Mouse (Mus musculus) G1E-ER4 (cell line): ENCODE results near the gene 2210016F16Rik. TPM values are rescaled to one million over a fixed set of nuclear protein-coding genes. Genes with fewer than 3 reads are reported as not detected.
"Not testable (repeated sequence)": the region's sequence is repeated elsewhere in the genome, so short reads cannot be mapped to it uniquely, and the experiment has no call there.

Experiments used
- GATA1 ChIP-seq: IDR thresholded peaks from one replicate; pipeline ENCODE4 v1.8.0; 2012; ENCODE audit warnings: low read length, inconsistent platforms
- polyA plus RNA-seq: library from polyadenylated mRNA; stranded (reverse); fragments of >175 nt; gene quantifications from 2 replicates; pipeline ENCODE4 v1.2.3, GENCODE M21; 2012

Gene 2210016F16Rik
- 22.3 and 25.7 TPM in 2 replicates for polyA plus RNA-seq

DNA sequence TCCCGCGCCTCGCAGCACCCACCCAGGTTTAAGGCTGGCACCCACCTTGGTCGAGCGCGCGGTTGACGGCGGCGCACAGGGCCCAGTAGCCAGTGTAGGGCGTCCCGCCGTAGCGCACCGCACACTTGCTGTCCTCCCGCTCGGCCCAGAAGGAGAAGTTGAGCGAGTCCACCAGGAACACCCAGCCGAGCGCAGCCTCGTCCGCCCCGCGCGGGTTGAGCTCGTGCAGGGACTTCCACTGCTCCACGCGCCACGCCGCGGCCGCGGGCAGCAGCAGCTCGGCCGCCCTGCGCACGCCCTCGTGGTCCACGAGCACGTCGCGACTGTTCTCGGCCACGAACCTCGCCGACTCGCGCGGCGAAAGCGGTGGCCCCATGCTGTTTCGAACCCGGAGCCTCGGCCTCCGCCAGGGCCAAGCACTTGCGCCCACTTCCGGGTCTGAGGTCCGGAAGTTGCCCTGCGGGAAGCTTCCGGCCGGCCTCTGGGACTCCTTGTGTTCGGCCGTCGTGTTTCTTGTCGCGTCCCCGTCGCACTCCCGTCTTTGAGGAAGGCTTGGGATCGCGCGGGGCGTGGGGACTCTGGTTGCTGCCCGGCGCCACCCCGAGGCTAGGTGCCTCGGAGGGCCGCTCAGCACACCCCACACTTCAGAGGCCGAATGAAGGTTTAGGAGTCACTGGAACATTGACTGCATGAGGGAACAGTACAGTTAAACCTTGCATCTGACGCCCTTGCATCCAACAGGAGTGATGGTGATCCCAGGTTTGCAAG, at the start of gene 2210016F16Rik:
Gene 2210016F16Rik (minus strand): TSS at position 447 of the 768 bp plus-strand sequence.
- TF ChIP-seq GATA1: no peak

DNA sequence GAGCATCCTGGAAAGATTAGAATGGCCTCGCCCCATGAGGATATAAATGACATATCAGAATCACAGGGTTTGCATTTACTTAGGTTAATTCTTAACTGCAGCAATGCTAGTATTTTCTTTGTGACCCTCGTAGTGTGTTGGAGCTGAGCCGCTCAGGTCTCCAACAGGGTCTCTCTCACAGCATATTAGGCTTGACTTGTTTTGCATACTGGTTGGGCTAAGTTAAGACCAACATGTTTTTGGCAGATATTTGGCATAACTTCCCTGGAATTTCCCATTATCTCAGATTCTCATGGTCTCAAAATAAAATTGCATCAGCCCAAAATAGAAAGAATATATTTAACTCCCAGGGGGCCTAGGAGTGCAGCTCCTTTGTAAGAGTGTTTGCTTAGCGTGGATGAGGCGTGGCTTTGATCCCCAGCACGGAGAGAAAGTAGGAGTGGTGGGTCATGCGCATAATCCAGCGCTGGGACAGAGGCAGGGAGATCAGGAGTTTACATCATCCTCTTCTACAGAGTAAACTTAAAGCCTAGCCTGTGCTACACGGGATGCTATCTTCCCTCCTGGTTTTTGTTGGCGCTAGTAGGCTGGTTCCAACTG, 38.1 kb upstream of the 2210016F16Rik start:
- no peak for TF ChIP-seq GATA1

DNA sequence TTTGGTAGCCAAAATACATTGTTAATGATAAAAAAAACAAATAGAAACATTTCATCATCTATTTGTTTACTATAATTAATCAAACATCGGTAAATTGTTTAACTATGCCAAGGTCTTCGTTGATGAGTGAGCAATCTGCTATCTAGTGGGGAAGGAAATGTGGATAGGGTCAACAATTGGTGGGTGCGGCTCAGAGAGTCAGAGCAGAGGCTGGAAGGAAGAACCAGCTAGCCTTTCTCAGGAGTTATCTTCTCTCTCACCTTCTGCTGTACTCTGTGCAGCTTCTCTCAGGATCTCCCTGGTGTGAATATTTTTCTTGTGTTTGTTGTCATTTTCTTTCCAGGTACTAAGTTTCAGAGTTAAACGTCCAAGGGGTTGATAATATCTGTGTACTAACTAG, 37.2 kb upstream of the 2210016F16Rik start:
- no peak for TF ChIP-seq GATA1

GRCm38 (mm10) chr13:58421026-58421425, 36.0 kb upstream of the 2210016F16Rik start:
- TF ChIP-seq GATA1: no peak

DNA sequence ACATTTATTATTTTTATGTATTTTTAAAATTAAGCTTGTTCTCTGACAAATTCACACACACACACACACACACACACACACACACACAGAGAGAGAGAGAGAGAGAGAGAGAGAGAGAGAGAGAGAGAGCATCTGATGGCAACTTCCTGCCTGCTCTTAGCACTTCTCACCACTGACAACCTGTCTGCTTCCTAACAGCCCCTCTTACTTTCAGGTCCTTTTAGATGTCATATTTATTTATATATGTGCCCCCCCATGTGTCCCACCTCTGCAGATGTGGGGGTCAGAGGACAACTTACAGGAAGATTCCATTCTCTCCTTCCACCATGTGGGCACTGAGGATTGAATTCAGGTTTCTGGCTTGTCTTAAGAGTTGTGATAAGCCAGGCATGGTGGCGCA, 34.2 kb upstream of the 2210016F16Rik start:
- no peak for TF ChIP-seq GATA1

GRCm38 (mm10) chr13:58418656-58419055, 33.6 kb upstream of the 2210016F16Rik start:
- no peak for TF ChIP-seq GATA1

DNA sequence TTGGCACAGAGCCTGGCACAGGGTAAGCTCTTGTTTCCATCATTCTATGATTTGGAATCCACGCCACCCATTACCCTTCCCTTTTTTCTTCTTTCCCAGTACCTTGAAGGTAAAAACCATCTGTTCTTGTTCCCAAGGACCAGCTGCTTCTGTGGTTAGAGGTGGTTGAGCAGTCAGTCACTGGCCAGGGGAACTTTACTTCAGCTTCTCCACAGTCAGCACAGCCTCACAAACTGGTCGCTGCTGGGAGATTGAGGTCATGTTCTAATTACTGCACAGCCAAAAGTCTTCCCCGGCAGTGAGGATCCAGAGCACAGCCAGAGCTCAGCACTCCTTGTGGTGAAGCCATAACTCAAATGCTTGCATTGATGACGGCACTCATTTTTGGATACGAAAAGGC, 30.8 kb upstream of the 2210016F16Rik start:
- TF ChIP-seq GATA1: no peak

GRCm38 (mm10) chr13:58415374-58415773, 30.3 kb upstream of the 2210016F16Rik start:
- no peak for TF ChIP-seq GATA1

GRCm38 (mm10) chr13:58411073-58411472, 26.0 kb upstream of the 2210016F16Rik start:
- no peak for TF ChIP-seq GATA1

DNA sequence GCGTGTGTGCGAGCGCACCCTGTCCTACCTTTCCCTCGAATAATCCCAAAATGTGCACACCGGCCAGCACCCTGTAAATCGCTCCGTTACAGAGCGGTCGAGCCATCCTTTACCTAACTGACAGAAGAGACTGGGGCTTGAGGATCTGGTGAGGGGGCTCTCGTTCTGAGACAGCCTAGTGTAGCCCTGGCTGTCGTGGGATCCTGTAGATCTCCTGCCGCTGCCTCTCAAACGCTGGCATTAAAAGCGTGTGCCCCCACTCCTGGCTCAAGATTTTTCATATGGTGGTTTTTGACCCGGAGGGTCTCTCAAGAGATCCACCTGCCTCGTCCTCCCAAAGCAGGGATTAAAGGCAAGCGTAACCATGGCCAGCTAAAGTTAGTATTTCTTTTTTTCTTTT, 18.2 kb upstream of the 2210016F16Rik start, which contains the start of gene Hnrnpk:
Gene Hnrnpk (minus strand): TSS at position 101 of the 400 bp plus-strand sequence.
- TF ChIP-seq GATA1: not testable (repeated sequence)

- TF ChIP-seq GATA1: no peak
These were observed 17.7 kb upstream of the 2210016F16Rik start for GRCm38 (mm10) chr13:58402744-58403110.

GRCm38 (mm10) chr13:58402003-58402743, 17.1 kb upstream of the 2210016F16Rik start, which contains the start of gene Rmi1:
Rmi1 (plus strand) TSS chr13:58402248.
- TF ChIP-seq GATA1: no peak

- no peak for TF ChIP-seq GATA1
These were observed 16.3 kb upstream of the 2210016F16Rik start for GRCm38 (mm10) chr13:58401135-58402002.

DNA sequence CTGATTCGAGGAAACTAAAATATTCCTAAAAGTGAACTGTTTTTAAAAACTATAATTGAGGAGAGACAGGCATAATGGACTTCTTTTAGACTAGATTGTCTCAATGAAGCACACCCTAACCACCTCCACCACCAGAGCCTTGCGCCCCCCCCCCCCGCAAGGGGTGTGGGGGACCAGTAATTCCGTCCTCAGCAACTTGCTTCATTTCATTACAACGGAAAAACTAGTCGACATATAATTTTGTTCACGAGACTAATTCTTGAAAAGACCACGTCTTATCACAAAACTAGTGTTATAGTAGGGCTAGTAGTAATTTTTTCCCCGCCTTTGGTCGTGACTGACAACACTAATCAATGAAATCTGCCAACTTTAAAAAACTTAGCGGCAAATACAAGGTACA, 15.6 kb upstream of the 2210016F16Rik start:
- no peak for TF ChIP-seq GATA1

- no peak for TF ChIP-seq GATA1
These were observed 12.6 kb upstream of the 2210016F16Rik start for GRCm38 (mm10) chr13:58397651-58398050.

GRCm38 (mm10) chr13:58389324-58389951, 4.4 kb upstream of the 2210016F16Rik start:
- no peak for TF ChIP-seq GATA1
